Mouse (Mus musculus): ENCODE measurements around the gene Dirc2.
A peak's percentile ranks its signal among the peaks of the same experiment; 100 is the strongest.

Gene Dirc2

DNA sequence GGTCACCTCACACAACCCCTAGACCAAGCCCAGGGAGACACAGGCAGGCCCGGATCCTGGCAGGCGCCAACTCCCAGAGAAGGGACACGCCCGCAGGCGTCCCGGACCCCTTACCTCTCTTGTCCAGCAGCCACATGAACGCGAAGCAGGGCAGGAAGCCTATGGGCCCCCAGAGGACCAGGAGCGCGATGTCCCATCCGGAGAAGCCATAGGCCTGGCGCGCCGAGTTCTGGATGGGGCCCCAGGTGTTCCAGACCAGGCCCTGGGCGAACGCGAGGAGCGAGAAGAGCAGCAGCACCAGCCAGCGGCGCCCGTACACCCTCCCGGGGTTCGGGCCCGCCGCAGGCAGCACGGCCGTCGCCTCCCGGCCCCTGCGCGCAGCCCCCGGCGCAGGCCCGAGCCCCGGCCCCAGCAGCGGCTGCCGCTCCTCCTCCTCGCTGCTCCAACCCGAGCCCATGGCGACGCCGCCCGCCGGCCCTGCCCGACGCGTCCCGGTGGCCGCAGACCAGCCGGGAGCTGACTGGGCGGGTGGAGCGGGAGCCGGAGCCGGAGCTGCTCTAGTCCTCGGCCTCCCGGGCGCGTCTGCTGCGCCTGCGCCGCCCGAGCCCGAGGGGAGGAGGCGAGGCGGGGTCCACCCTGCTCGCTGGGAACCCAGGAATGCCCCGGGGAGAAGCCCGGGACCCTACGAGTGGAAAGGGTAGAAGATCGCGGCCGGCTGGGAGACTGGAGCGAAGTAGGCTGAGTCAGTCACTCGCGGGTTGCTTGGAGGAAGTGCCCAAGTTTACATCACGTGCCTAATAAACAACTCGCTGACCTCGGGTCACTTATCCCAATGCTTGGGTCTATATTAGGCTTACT, at the start of gene Dirc2:
Gene Dirc2 (minus strand): TSS at position 572 of the 858 bp plus-strand sequence.
- DNase-seq (ENCODE audit: low read depth, low spot score) = no peak

DNA sequence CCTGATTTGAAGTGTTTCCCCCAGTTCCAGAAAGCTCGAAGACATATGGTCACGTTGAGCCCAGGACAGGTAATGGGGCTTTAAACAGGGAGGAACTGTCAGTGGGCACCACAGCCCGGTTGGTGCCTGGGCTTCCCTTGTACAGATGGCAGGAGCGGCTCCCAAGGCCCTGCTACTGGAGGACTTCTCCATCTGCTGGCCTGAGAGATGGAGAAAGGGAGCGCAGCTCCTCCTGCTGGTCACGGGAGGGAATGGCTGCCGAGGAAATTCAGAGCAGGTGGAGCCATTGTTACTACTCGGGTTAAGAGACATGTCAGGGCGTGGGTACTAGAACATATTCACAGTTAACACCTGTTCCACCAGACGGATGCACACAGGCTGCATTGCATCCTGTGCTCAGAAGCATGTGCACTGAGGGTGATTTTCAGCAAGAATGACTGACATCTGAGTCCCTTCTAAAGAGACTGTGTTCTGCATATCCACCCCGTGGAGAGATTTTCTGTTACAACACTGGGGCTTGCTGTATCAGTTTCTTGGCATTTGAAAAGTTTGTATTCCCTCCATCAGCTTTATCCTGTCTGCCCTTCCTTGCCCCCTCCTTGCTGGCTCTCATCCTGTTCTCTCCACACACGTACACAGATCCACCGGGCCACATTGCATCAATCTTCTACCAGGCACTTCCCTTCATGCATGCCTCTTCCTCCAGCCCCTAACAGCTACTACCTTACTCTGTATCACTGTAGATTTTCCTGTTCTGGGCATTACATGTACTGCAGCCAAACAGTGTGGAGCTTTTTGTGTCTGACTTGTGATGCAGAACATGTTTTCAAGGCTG, 48.3 kb upstream of the Dirc2 start:
- DNase-seq (ENCODE audit: low read depth, low spot score) = peak; percentile 36

DNA sequence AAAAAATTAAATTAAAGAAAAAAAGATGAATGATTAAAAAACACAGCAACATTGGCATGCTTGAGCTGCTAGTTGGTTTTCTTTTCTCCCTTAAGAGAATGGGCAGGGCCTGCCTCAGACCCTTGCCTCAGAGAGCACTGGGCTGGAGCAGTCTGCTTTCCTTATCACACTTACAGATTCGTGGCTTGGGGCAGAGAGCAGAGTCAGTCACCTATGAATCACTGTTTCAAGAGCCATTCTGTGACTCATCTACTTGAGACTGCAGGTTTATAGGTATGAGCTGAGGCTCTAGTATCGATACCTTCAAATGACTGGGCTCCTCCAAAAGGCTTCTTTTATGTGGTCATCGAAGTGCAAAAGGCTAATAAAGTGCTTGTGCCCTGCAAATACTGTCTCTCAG, 44.0 kb upstream of the Dirc2 start:
- no peak for DNase-seq (ENCODE audit: low read depth, low spot score)

DNA sequence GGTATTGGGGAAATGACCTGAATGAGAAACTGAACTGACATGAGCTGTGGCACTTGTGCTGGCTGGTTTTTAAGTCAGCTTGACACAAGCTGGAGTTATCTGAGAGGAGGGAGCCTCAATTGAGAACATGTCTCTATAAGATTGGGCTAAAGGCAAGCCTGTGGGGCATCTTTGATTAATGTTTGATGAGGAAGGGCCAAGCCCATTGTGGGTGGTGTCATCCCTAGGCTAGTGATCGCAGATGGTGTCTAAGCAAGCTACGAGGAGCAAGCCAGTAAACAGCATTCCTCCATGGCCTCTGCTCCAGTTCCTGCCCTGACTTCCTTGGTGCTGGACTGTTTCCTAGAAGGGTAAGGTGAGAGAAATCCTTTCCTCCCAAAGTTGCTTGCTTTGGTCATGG, 39.7 kb upstream of the Dirc2 start:
- DNase-seq (ENCODE audit: low read depth, low spot score) = no peak

DNA sequence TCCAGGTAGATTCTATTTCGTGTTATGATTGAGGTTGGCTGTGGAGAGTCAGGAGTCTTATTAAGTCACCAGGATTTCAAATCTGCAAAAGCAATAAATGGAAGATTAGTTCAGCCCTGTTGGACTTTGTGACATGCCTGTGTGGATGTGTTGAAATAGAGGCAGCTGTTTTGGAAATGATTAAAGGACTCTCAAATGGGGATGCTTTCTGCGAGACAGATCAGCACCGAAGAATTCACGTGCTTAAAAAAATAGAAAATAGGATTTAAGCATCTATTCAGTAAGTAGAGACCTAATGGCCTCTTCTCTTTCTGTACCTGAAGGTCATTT, 38.5 kb upstream of the Dirc2 start:
- DNase-seq (ENCODE audit: low read depth, low spot score) = no peak

DNA sequence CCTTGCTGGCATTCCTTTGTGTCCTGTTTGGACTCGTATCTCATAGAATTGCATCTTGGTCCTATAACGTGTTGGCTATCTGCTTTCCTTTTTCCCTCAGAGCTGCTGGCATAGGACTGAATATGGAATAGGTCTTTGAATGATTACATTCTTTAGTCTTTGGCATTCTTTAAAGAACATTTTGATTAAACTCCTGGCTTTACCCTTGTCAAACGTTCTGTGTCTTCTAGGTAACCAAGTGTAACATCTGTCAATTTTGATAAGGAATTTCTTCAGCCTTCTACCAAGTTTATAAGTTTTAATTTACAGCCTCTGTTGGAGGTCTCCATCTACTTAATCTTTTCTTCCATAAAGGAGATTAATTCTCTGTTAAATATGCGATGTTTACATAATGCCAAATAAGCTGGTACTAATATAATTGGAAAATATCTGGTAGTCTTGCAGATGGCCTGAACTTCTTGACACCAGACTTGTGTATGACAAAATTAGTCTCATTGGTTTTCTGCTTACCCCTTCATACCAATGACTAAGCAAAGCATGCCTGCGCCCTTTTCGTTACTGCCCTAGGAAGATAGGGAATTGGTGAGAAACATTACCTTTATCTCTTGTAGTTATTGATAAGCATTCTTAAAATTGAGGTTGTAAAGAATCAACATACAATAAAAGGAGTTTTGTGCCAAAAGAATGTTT, 38.0 kb upstream of the Dirc2 start:
- no peak for DNase-seq (ENCODE audit: low read depth, low spot score)

DNA sequence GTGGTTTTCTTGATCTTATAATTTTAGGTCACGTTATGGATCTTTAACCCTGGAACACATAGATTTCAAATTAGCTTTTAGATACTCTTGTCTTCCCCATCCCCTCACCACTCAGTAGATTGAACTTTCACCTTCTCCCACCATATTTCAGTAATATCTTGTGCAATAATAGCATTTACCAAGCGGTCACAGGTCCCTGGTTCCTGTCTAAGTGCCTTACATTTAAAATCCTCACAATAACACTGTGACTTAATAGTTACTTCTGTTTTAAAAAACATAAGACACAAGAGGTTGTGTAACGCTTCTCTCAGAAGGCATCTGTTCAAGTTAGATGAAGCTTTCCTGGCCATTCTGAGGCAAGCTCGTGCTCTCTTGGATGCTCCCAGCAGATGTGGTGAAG, 34.6 kb upstream of the Dirc2 start:
- DNase-seq (ENCODE audit: low read depth, low spot score) = no peak

DNA sequence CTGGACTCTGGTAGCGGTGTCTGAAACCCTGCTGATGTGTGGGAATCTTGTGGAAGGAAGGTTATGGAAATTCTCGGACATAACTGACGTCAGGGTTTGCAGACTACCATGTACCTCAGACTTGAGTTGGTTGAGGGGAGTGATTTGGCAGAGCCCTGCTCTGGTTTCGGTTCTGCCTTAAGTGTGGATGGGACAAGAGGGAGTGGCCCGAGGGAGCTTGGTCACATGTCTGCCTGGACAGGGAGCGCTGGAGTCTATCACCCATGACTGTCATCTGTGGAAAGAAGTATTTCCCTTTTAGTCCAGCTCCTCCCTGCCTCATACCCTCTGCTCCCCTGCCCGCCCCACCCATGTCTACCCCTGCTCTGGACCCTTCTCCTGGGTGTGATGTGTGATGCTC, 33.0 kb upstream of the Dirc2 start:
- no peak for DNase-seq (ENCODE audit: low read depth, low spot score)

DNA sequence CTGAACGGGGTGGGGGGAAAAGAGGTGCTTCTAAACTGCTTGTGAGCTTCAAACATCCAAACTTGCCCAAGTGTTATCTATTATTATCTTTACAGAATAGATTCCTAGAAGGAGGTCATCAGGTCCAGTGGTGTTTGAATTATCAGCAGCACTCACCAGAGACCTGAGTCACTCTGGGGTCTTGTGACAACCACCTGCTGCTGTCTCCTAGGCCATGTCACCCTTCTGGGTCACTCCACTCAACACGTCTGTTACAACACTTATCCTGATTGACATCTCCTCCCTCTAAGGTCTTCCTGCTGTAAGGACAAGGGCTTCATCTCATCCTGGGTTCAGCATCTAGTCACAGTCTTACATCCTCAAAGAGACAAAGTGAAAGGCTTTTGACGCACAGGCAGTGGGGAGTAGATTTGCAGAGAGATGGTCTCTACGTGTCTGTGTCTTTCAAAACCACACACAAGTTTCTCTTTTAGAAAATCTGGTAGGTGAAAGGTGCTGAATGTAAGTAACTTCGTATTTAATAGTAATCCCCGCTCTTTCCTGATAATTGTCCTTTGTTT, 22.9 kb upstream of the Dirc2 start:
- DNase-seq (ENCODE audit: low read depth, low spot score) = no peak

DNA sequence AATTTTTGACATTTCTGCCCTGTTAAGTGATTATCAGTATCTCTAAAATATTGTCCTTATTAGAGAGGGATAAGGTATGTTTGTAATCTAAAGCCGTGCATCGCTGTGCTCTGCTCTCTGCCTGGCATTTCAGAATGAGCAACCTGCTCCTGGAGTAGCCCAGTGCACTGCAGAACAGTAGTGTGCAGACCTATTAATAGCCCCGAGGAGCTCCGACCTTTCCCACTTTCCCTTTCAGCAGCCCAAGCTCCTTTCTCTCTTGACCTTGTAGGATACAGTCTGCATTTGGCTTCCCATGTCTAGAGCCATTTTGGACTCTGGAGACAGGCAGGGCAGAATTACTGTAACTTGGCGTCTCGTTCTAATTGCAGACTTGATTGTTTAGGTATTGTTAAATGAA, 19.2 kb upstream of the Dirc2 start:
- DNase-seq (ENCODE audit: low read depth, low spot score) = no peak

DNA sequence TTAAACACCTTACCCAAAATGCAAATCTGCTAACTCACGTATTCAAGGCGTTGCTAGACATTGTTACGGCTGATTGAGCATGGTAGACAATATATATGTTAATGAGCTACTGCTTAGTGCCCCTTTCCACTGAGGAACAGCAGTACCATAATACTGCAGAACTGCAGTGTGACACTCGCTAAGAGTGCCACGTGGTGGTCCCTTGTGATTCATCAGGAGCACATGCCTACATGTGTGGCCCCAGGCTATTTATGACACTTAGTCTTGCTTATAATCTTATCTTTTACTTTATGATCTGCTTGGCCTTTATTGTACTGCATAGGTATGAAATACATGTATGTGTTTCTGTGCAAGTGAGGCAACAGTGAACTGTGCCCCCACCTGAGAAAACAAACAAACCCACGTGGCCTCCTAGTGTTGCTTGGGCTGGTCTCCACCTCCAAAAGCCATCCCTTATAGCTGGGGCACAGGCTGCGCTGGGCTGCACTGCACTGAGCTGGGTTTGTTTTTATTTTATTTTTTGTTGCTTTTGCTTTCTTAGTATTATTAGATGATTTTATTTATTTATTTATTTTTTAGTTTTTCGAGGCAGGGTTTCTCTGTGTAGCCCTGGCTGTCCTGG, 18.5 kb upstream of the Dirc2 start:
- no peak for DNase-seq (ENCODE audit: low read depth, low spot score)

DNA sequence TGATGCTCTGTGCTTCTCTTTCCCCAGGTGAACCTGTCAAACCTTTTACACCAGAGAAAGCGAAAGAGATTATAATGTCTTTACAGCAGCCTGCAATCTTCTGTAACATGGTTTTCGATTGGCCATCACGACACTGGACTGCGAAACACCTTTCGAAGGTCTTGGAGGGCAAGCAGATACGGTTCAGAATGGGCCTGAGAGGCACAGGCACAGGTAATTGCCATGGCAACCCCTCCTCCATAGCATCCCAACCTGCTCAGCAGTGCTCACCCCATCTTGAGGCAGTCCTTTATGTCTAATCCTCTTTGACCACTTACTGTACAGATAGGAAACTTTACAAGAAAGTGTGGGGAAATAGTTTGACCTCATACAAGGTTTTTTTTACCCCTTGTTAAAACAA, 18.0 kb upstream of the Dirc2 start:
- DNase-seq (ENCODE audit: low read depth, low spot score) = no peak

DNA sequence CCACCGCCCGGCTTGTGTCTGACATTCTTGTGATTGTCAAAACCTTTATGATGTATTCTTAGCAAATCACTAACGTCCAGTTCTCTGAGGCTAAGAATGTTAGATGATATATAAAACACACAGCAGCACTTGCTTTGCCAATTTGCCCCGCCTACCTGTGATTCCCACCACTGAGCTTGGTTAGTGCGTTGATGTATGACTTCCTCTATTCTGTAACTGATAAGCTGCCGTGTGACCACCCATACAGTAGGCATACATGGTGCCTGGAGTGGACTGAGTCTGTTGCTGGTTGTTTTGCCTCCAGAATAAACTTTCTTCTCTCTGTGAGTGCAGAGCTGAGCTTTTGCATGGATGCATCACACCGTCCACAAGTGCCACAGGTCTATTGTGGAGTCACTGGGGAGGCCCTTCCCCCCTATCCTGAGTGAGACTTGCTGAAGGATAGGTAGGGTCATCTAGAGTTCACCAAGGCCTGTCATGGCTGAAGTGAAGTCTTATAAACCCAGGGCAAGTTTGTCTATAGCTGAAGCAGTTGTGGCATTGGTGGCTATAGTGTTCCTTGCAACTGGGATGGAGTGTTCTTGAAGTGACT, 15.1 kb upstream of the Dirc2 start:
- DNase-seq (ENCODE audit: low read depth, low spot score) = no peak

DNA sequence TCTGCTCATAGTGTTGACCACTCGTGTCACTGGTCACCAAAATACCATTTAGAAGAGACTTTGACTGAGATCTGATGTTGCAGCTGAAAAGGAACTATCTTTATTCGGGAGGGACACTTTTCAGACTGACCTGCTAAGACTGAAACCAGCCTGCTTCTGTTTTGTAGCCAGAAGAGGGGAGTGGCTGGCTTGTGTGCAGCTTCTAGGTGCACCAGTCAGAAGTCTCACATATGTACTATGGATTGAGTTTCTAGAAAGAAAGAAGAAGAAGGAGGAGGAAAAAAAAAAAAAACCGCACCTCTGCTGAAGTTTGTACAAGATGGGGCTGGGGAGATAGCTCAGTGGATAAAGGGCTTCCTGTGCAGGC, 14.0 kb upstream of the Dirc2 start:
- no peak for DNase-seq (ENCODE audit: low read depth, low spot score)

DNA sequence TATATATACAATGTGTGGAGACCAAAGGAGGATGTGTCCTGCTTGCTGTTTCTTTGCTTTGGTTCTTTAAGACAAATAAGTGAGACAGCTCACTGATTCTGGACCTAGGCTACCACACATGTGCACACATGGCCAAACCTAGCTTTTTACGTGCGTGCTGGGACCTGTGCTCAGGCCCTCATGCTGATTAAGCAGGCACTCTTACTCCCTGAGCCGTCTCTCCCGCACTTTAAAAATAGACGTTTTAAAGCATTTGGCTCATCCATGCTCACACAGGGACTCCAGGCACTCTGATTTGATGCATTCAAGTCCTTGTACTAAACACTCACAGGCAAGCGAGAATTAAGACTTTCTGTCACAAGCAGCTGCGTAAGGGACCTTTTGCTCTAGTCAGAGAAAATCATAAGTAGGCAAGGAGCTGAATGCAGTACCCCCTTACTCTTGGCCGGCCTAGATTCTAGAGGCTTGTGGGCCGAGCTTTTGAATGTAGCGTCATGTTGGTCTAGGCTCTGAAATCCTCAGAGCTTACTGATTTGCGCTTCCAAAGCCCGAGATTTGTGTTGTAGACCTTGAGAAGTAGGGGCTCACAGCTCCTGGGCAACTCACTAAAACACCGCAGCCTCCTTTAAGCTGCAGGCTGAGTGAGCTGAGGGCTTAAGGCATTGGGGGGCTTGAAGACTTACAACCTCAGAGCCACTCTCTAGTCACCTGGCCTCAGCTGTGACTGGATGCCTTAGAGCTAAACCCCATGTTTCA, 13.5 kb upstream of the Dirc2 start:
- no peak for DNase-seq (ENCODE audit: low read depth, low spot score)

DNA sequence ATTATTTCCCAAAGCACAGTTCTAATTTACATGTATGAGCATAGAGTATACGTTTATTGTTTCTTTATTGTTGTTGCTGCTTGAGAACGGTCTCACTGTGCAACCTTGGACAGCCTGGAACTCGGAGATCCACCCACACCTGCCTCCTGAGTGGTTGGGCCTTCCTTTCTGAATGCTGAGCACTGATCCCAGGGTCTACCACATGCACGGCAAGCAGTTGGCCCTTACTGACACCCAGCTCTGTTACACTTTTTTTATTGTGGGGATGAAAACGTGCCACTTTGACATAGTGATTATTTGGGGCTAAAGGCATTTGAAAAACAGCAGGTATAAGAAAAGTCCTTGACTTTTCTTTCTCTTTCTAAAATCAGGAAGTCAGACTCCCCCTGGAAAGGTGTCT, 12.5 kb upstream of the Dirc2 start:
- no peak for DNase-seq (ENCODE audit: low read depth, low spot score)

DNA sequence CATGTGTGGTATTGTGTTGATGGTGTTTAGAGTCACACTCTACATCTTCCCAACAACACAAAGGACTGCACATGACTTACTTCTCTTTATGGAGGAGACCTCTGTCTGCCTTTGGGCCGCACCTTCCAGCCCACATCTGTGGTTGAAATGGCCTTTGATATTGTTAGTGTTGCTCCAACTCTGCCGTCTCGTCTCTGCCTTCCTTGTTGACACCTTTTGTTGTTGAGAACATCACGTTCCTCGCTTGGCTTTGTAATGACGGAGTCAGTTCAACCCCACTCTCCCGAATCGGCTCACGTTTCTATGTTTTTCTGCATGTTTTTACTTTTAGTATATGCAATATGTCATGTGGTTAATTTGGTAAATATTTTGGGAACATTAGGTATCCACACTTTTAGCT, 11.9 kb upstream of the Dirc2 start:
- no peak for DNase-seq (ENCODE audit: low read depth, low spot score)

DNA sequence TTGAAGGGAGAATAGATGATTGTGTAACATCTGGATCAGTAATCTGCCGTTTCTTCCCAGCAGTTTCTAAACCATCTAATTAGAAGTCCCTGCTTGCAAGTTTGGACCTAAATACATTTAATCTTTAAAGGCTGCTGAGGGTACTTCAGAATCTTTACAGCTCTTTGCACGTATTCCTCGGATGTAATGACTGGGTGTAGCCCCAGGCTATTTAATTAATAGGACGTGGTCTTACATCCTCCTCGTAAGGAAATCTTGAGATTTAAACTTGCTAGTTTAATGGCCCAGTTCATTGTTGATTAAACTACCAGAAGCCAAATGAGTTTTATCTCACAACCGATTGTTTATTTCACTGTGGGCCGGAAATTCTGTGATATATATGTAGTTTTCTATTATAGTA, 10.5 kb upstream of the Dirc2 start:
- DNase-seq (ENCODE audit: low read depth, low spot score) = no peak

DNA sequence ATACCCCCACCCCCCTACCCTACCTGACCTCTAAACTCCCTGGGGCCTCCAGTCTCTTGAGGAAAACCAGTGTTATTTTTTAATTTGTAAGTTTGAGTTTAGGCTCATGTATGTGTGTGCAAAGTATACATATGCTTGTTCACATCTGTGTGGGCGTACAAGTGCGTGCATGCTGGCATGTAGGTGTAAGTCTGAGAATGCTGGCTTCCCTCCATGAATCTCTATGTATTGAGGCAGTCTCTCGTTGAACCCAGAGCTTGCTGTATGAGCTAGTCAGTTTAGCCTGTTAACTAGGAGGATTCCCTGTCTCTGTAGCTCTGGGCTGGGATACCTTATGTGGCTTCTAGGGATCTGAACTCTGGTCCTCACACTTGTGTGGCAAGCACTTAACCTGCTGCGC, 8.6 kb upstream of the Dirc2 start:
- DNase-seq (ENCODE audit: low read depth, low spot score) = no peak

DNA sequence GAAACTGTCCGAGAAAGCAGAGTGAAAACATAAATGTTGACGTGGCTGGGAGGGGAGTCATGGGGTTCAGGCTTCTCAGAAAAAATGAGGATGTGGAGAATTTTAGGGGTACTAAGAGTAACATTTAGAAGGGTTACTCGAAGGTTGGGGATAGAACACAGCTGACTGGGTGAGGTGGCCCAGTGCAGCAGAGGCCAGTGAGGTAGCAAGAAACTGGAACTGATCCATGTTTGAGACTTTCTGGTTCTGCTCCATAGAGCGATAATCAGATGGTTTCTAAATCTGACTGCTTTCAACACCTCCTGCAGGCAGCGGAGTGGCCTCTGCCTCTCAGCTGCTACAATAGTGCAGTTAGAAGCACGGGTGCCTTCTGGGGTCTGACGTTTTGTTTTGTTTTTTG, 7.6 kb upstream of the Dirc2 start:
- no peak for DNase-seq (ENCODE audit: low read depth, low spot score)

DNA sequence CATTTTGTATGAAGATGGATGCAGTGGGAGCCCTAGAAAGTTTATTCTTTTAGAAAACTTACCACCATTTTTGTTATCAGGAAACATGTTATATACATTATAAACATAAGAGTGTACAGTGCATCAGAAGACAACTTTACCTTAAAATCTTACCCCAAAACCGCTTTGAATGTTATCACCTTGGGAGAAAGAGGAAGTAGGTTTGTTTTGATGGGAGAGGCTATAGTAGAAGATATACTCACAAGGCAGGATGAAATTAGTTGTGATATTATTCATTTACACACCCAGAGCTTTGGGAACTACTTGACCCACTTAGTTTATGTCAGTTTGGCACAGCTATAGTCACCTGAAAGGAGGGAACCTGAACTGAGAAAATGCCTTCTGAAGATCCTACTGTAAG, 6.7 kb upstream of the Dirc2 start:
- DNase-seq (ENCODE audit: low read depth, low spot score) = no peak
